Mouse (Mus musculus): ENCODE measurements at regions not wholly inside any gene's neighbourhood (a gene's known extent, or its start where the extent isn't known, plus 50 kb on each side); places are given as distances from the start of the nearest gene placed in this dataset.

DNA sequence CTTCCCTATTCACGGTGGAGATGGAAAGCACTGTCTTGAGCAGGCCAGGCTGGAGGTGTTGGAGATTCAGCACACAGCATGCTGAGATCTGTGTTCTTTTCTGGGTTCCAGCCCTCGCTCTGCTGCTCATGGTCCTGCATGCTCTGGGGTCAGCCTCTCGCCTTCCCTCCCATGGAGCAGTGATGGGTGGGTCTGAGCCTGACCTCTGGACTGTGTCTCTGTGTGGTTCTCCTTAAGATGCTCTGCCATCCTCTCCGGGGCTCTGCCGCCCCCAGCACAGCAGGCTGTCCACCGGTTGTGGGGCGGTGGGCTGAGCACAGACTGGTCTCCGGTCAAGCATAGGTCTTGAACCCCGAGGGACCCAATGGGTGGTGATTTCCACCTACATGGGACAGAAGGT lies 57.7 kb upstream of the Lemd2 start:
- TF ChIP-seq CTCF (conservative IDR thresholded peaks at IDR 0.05; ENCODE audit: low read length) (no peak), NANOG (IDR thresholded peaks at IDR 0.05; ENCODE audit: borderline replicate concordance, low read length) (no peak)
